Comparison of ENCODE assay signal across 25 mouse cellular contexts in genomic region chr14:20114951-20115350, GRCm38 (mm10). TPM values are rescaled to one million over a fixed set of nuclear protein-coding genes. Genes with fewer than 3 reads are reported as not detected.
A peak's percentile ranks its signal among the peaks of the same experiment; 100 is the strongest.
DNase-seq lines count a peak whose midpoint lies in the region; ATAC-seq lines count a peak whose summit lies in the region.
"Had no signal": no experiment of that assay in that cellular context is flagged by ENCODE, and none has a peak within 500 bp of the region (broad histone marks: within the 10 kb centered on the region; RNA-seq: fewer than 3 reads in every experiment).

No protein-coding gene starts in this region.

- no peak overlapping the region for H3K4me2 ChIP-seq in forebrain, embryonic 11.5 days (ENCODE audit: low read depth, low read length, severe bottlenecking)
- H3K4me2 ChIP-seq: heart, embryonic 13.5 days; hindbrain, embryonic 14.5 days; kidney, embryonic 15.5 days; limb, embryonic 12.5 days; liver, embryonic 11.5 days; midbrain, embryonic 12.5 days had no signal

- 0 out of 2 replicates have a peak overlapping the region, but pooled peaks have one; percentile 72 for H3K27ac ChIP-seq in limb, embryonic 10.5 days
- no peak overlapping the region for H3K27ac ChIP-seq in forebrain, embryonic 11.5 days (ENCODE audit: low read depth, low read length)
- H3K27ac ChIP-seq: heart, adult 2 months; heart, embryonic 13.5 days; hindbrain, embryonic 14.5 days; kidney, embryonic 15.5 days; limb, embryonic 12.5 days; midbrain, embryonic 12.5 days had no signal

- H3K9me3 ChIP-seq in limb, embryonic 10.5 days (replicated peaks): no peaks in the 10 kb centered on the region
- no peaks in the 10 kb centered on the region; the same call in 1 of the 2 replicates for H3K9me3 ChIP-seq in forebrain, embryonic 11.5 days (ENCODE audit: control insufficient read depth, low read length)
- H3K9me3 ChIP-seq: kidney, embryonic 15.5 days; midbrain, embryonic 12.5 days had no signal

- ATAC-seq in forebrain, embryonic 11.5 days (replicated peaks; ENCODE audit: low FRiP score): no peak
- ATAC-seq: forebrain, embryonic 16.5 days had no signal

- H3K27me3 ChIP-seq in limb, embryonic 10.5 days (ENCODE audit: low read depth, poor library complexity, severe bottlenecking): no peaks in the 10 kb centered on the region
- no peaks in the 10 kb centered on the region for H3K27me3 ChIP-seq in forebrain, embryonic 11.5 days (ENCODE audit: control insufficient read depth, insufficient read depth, low read length)
- H3K27me3 ChIP-seq: heart, embryonic 13.5 days; kidney, embryonic 15.5 days; limb, embryonic 12.5 days; midbrain, embryonic 12.5 days had no signal

- WGBS in limb, embryonic 10.5 days: 83% methylated on average over 6 of the region's 6 CpGs
- 89% methylated on average over 6 of the region's 6 CpGs for WGBS in forebrain, embryonic 11.5 days

- peak; percentile 26 for DNase-seq in testis, postnatal 14 days (ENCODE audit: low spot score)
- DNase-seq in testis, postnatal 10 days (ENCODE audit: low spot score): no peak
- DNase-seq in CD4-positive, CD25-positive, alpha-beta regulatory T cell, adult 2 months (ENCODE audit: low read depth, low spot score): peak; percentile 47
- no peak for DNase-seq in limb, embryonic 10.5 days (ENCODE audit: low spot score)
- peak; percentile 21 for DNase-seq in thymus, postnatal 14 days
- DNase-seq in forebrain, embryonic 11.5 days (ENCODE audit: low spot score): no peak
- DNase-seq in heart, adult 9 months (ENCODE audit: low spot score in 2 of 2): no peak
- no peak for DNase-seq in adrenal gland, postnatal 25 days
- DNase-seq: cerebellum, adult 2 months; cerebellum, postnatal 25 days; heart, adult 2 months; heart, postnatal 10 days; kidney, adult 18-20 months; kidney, postnatal 25 days; liver, postnatal 0 days; lung, postnatal 36 days; right cerebral cortex, postnatal 14 days had no signal

- H3K4me1 ChIP-seq in limb, embryonic 10.5 days: peaks cover 17% of the 10 kb centered on the region
- no peaks in the 10 kb centered on the region for H3K4me1 ChIP-seq in forebrain, embryonic 11.5 days (replicated peaks; ENCODE audit: control insufficient read depth, insufficient read depth, low read length)
- H3K4me1 ChIP-seq: midbrain, embryonic 12.5 days had no signal

- no peak overlapping the region for H3K4me3 ChIP-seq in limb, embryonic 10.5 days
- no peak overlapping the region for H3K4me3 ChIP-seq in forebrain, embryonic 11.5 days (ENCODE audit: low read depth, low read length)
- H3K4me3 ChIP-seq: heart, adult 2 months; heart, embryonic 13.5 days; kidney, embryonic 15.5 days; limb, embryonic 12.5 days; megakaryocyte, embryonic 14.5 days; midbrain, embryonic 12.5 days had no signal

- no peaks in the 10 kb centered on the region for H3K36me3 ChIP-seq in limb, embryonic 10.5 days
- H3K36me3 ChIP-seq in forebrain, embryonic 11.5 days (ENCODE audit: control insufficient read depth, insufficient read depth, low read length): no peaks in the 10 kb centered on the region
- H3K36me3 ChIP-seq: heart, embryonic 13.5 days; kidney, embryonic 15.5 days; limb, embryonic 12.5 days; midbrain, embryonic 12.5 days had no signal

- no peak overlapping the region for H3K9ac ChIP-seq in forebrain, embryonic 11.5 days (ENCODE audit: low read length)
- H3K9ac ChIP-seq: heart, embryonic 13.5 days; hindbrain, embryonic 14.5 days; kidney, embryonic 15.5 days; limb, embryonic 12.5 days; liver, postnatal 0 days; midbrain, embryonic 12.5 days had no signal

RNA-seq across cellular contexts. Expression of gene Saysd1, which starts 23.4 kb away (rescaled TPM):
- polyA plus RNA-seq in limb, embryonic 10.5 days (2016; fragmentation: Nextera tagmentation; extraction: Ambion mirVana): 11.5 and 12.3 TPM in 2 replicates
- 11.6 and 11.7 TPM in 2 replicates for polyA plus RNA-seq in forebrain, embryonic 11.5 days (2014; fragmentation: Nextera tagmentation; extraction: Ambion mirVana)
- 8.2 and 9.0 TPM in 2 replicates for total RNA-seq in adrenal gland, postnatal 25 days (2021)

Comparison
In these comparisons a context has a peak if more than half of its experiments do, and no peak if none do; other contexts are left out.
1. DNase-seq: peak in testis, postnatal 14 days (single experiment), CD4-positive, CD25-positive, alpha-beta regulatory T cell, adult 2 months (single experiment) and thymus, postnatal 14 days (single experiment); none in testis, postnatal 10 days (single experiment), limb, embryonic 10.5 days (single experiment), forebrain, embryonic 11.5 days (single experiment), heart, adult 9 months (0 of 2) and adrenal gland, postnatal 25 days (single experiment).